Mouse (Mus musculus) kidney, adult 2 months (tissue): ENCODE measurements around the gene Thy1. TPM values are rescaled to one million over a fixed set of nuclear protein-coding genes. Genes with fewer than 3 reads are reported as not detected.

Source experiments
- DNase-seq: peaks from one replicate; pipeline ENCODE4 v3.0.0; 2021
- H3K27ac ChIP-seq: fragments of 200-500 bp; 2 replicates; pipeline ENCODE4 v1.5.1; 2012; ENCODE audit warnings: low read depth, low read length, control low read depth, inconsistent platforms; ENCODE audit not compliant: insufficient read depth
- H3K27me3 ChIP-seq: fragments of 200-500 bp; replicated peaks from 2 replicates; pipeline ENCODE4 v1.6.1; 2012; ENCODE audit warnings: mild to moderate bottlenecking, moderate library complexity, low read length, inconsistent platforms; ENCODE audit not compliant: control insufficient read depth, insufficient read depth
- H3K36me3 ChIP-seq: fragments of 200-500 bp; 2 replicates; pipeline ENCODE4 v1.6.1; 2012; ENCODE audit warnings: mild to moderate bottlenecking, moderate library complexity, low read length, inconsistent platforms; ENCODE audit not compliant: control insufficient read depth, insufficient read depth
- H3K4me1 ChIP-seq: fragments of 200-500 bp; 2 replicates; pipeline ENCODE4 v1.6.1; 2011; ENCODE audit warnings: low read length; ENCODE audit not compliant: control insufficient read depth, insufficient read depth
- H3K4me3 ChIP-seq: fragments of 200-500 bp; 2 replicates; pipeline ENCODE4 v1.5.1; 2011; ENCODE audit warnings: mild to moderate bottlenecking, low read depth, low read length, control low read depth; ENCODE audit not compliant: insufficient read depth
- CTCF ChIP-seq: fragments of 200-500 bp; conservative IDR thresholded peaks from 2 replicates; pipeline ENCODE4 v1.5.1; 2011; ENCODE audit warnings: low read depth, mild to moderate bottlenecking, control low read depth, low read length, moderate library complexity, mixed read lengths; ENCODE audit not compliant: insufficient read depth, insufficient read length
- POLR2A ChIP-seq: fragments of 200-500 bp; IDR thresholded peaks from one replicate; pipeline ENCODE4 v1.6.1; 2011; ENCODE audit warnings: low read depth, low read length, control low read depth
- WGBS: fragments of 180-500 bp; shearing (Covaris S2); methylation state at CpG from one replicate; pipeline ENCODE4 v1.1.7; 2018; 5-methylcytosine and 5-hydroxymethylcytosine counted together
- polyA plus RNA-seq: library from polyadenylated mRNA; depleted of rRNA; stranded (reverse); fragments of >200 nt; gene quantifications from 2 replicates; pipeline ENCODE4 v1.2.3, GENCODE M21; 2012

The Thy1 gene
- polyA plus RNA-seq, 1 experiment: 20.6 TPM

DNA sequence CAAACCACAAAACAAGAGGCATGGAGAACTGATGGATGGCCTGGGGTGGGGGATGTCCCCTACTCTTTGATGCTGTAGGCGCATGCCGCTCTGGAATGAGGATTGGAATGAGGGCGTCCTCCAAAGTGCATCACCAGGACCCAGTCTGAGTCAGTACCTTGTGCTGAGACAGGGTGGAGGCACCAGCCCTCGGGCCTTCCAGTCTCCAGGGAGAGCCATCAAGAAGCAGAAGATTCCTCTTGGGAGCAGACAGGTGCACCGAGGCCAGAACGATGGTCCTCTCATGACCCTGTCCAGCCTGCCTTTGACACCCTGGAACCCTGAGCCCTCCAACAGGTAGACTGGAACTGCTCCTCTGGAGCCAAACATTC is 24.8 kb downstream of the Thy1 start:
- no peak overlapping the region for H3K27ac ChIP-seq
- WGBS: 88% methylated on average over 6 of the region's 6 CpGs
- H3K36me3 ChIP-seq: no peaks in the 10 kb centered on the region
- TF ChIP-seq POLR2A: no peak
- no peak for TF ChIP-seq CTCF
- no peaks in the 10 kb centered on the region for H3K4me1 ChIP-seq
- DNase-seq: no peak
- H3K4me3 ChIP-seq: no peak overlapping the region
- H3K27me3 ChIP-seq: no peaks in the 10 kb centered on the region

DNA sequence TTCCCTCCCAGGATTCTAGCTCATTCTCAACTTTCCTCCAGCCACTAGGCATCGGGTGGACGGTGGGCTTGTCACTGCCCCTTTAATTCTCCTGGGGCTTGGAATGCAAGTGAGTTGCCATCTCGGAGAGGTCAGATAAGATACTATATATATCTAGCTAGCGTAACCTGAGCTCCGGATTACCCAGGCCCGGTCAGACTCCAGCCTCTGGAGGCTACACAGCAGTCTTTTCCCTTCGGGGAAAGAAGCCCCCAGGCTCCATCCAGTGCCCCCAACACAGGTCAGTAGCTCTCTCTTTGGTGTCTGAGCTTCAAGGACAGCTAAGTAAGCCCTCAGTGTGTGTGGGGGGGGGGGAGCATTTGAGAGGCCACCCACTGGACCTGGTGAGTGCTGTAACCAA is 26.1 kb downstream of the Thy1 start:
- DNase-seq: no peak
- Histone ChIP-seq H3K36me3 (no peaks in the 10 kb centered on the region), H3K4me1 (no peaks in the 10 kb centered on the region), H3K27ac (no peak overlapping the region), H3K27me3 (no peaks in the 10 kb centered on the region), H3K4me3 (no peak overlapping the region)
- WGBS: 50% methylated on average over 7 of the region's 7 CpGs
- TF ChIP-seq POLR2A: no peak
- no peak for TF ChIP-seq CTCF

DNA sequence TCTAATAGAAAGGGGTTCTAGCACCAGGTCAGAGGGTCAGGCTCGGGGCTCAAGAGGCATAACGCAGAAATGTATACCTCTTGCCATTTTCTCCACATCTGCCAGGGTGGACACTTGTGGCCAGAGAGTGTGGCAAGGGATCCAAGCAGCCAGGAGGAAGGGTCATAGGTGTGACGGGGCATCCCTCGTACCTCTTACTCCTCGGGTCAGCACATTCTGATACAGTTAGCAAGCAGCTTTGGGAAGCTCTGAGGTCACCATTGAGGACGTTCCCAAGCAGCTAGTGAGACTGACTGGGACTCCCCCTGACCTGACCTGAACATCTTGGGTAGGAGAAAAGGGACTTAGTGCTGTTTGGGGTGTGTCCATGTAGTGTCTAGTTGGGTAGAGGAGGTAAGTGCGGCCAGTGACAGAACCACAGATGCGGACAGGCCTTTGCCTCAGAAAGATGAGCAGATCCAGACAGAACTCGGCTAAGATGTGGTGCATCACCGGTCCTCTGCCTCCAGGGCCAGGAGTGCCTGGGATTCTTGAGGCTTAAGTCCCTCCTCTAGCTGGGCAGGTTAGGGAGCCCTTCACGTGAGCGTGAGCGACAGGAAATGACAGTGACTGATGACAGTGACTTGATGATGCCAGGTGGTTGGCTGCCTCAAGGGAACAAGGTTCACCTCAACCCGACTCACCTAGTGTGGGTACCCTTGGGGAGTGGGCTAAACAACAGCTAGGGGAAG is 27.1 kb downstream of the Thy1 start:
- Histone ChIP-seq H3K4me1 (peaks cover 4% of the 10 kb centered on the region; the same call in 1 of the 2 replicates), H3K4me3 (no peak overlapping the region), H3K27ac (no peak overlapping the region), H3K36me3 (no peaks in the 10 kb centered on the region), H3K27me3 (no peaks in the 10 kb centered on the region)
- TF ChIP-seq CTCF (no peak), POLR2A (no peak)
- DNase-seq: no peak
- 82% methylated on average over 14 of the region's 14 CpGs for WGBS

DNA sequence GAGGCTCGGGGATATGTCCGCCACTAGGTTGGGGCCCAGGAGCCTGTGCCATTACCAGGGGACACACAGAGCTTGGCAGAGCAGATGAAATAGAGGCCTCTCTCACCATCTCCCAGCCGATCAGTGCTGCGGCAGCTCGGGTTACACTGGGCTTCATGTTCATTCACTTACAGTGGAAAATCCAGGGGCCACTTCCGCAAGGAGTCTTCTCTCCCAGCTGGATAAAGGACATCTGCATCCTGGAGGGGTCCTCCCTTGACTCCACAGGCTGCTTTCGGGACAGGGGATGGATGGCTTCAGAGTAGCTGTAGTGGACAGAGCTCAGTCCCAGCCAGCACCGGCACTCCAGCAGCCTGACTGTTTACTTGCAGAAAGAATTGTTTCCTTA is 27.7 kb downstream of the Thy1 start:
- Histone ChIP-seq H3K4me3 (no peak overlapping the region), H3K27ac (no peak overlapping the region), H3K27me3 (no peaks in the 10 kb centered on the region), H3K4me1 (peaks cover 10% of the 10 kb centered on the region; the same call in 1 of the 2 replicates), H3K36me3 (no peaks in the 10 kb centered on the region)
- no peak for TF ChIP-seq CTCF
- no peak for TF ChIP-seq POLR2A
- whole genome bisulfite sequencing: 76% methylated on average over 8 of the region's 8 CpGs
- no peak for DNase-seq

DNA sequence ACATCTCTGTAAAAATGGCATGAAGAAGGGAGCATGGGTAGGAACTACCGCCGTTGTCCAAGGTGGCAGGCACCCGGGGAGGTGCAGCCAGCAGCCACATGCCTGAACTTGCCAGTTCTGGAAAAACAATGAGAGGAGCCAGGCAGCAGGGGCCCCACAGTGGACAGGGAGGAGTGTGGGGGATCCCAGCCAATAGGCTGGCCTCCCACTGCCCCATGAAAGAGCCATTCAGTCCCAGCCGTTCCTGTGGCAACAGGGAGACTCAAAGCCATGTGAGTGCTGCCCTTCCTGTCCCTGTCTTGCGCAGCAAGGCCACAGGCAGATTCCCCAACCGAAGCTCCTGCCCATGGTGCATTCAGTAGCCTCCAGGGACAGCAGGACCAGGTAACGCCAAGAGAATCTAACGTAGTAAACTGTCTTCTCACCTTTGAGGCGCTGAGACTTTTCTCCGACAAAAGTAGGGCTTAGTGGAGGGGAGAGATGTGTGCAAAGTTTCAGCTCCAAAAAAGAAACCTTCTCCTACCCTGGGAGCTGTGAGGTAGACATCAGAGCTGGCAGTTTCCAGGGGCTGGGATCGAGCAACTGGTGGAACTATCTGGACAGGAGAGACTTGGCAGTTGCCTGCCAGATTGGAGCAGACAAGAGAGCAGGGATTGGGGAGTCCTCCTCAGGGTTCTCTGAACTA is 28.9 kb downstream of the Thy1 start:
- no peak for DNase-seq
- Histone ChIP-seq H3K4me3 (no peak overlapping the region), H3K27ac (no peak overlapping the region), H3K27me3 (no peaks in the 10 kb centered on the region), H3K36me3 (no peaks in the 10 kb centered on the region), H3K4me1 (peaks cover 12% of the 10 kb centered on the region)
- TF ChIP-seq CTCF (no peak), POLR2A (no peak)
- WGBS: 56% methylated on average over 11 of the region's 11 CpGs

DNA sequence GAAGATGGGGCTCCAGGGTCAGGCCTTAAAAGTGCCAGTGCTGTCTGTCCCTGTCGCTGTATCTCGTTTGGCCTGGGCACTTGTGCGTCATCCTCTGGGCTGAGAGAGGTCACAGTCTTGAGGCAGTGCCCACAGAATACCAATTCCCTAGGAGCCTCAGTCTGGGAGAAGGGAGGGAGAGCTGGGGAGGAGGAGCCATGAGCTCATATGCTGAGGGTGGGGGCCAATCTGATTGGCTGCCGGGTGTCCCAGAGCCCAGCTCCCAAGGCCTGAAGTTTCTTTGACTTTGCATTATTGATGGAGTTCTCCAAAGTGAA is 29.4 kb downstream of the Thy1 start:
- DNase-seq: no peak
- Histone ChIP-seq H3K4me1 (peaks cover 17% of the 10 kb centered on the region), H3K36me3 (no peaks in the 10 kb centered on the region), H3K4me3 (no peak overlapping the region), H3K27me3 (no peaks in the 10 kb centered on the region), H3K27ac (no peak overlapping the region)
- TF ChIP-seq POLR2A: no peak
- no peak for TF ChIP-seq CTCF
- 55% methylated on average over 4 of the region's 4 CpGs for WGBS

DNA sequence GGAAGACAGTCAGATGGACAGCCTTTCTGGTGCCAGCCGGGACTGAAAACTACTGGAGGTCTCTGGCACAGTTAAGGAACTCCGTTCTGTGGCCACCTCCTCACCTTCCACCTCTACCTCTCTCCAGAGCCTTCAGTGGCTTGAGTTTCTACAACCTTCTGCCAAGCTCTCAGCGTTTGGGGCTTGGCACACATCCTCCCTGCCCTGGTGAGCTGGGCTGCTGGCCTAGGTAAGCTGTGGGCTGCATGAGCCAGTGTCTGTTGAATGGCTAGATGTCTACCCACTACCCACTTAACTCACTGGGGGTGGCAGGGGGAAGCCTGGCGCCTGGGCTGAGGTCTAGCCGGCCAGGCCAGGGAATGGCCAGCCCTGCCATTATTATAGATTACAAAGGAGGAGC is 29.9 kb downstream of the Thy1 start:
- WGBS: 85% methylated on average over 5 of the region's 5 CpGs
- peaks cover 23% of the 10 kb centered on the region for H3K4me1 ChIP-seq
- H3K4me3 ChIP-seq: no peak overlapping the region
- no peak overlapping the region for H3K27ac ChIP-seq
- no peaks in the 10 kb centered on the region for H3K27me3 ChIP-seq
- TF ChIP-seq POLR2A (no peak), CTCF (no peak)
- no peak for DNase-seq
- H3K36me3 ChIP-seq: no peaks in the 10 kb centered on the region
